Mouse (Mus musculus): ENCODE data around the gene Prelid3b.

Gene Prelid3b

DNA sequence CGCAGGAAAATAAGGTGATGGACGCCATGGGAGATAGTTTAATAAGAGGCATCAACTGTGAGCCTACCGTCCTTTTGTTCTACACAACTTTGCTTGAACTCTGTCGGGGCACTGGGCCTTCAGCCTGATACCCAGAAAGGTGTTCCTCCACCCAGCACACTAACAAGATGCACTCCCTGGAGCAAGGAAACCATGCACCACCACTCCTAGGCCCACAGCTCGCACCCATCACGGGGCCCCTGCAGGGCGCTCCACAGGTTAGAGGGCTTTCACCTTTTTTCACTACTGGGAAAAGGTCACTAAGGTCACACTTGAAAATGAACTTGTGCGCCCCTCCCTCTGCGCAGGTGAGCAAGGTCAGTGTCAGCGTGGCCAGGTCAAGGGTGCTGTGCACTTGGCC lies 9.5 kb downstream of the Prelid3b start:
- no peak for DNase-seq (ENCODE audit: low spot score)

DNA sequence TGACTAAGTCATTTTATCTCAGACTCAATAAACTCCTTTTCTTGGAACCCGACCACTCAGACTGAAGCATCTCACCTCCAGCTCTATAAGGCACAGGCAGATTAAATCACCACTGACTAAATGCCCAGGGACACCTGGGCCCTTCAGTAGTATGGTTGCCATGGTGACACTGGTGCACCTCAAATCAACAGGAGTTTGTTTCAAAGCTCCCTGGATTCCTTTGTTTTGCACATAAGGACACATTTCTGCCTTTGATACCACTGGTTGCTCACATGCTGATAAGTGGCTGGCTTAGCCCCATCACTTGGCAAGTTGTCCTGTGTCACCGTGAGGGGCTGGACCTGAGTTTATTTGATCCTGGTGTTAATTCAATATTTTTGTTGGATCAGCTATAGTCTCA lies 13.5 kb downstream of the Prelid3b start:
- DNase-seq (ENCODE audit: low spot score), result no peak

GRCm38 (mm10) chr2:174453681-174454080 lies 19.2 kb downstream of the Prelid3b start:
- DNase-seq (ENCODE audit: low spot score), result peak; percentile 96

GRCm38 (mm10) chr2:174450353-174450752 lies 22.5 kb downstream of the Prelid3b start, which contains the start of gene Tubb1:
Gene Tubb1 (plus strand): TSS chr2:174450695.
- DNase-seq (ENCODE audit: low spot score), result no peak

DNA sequence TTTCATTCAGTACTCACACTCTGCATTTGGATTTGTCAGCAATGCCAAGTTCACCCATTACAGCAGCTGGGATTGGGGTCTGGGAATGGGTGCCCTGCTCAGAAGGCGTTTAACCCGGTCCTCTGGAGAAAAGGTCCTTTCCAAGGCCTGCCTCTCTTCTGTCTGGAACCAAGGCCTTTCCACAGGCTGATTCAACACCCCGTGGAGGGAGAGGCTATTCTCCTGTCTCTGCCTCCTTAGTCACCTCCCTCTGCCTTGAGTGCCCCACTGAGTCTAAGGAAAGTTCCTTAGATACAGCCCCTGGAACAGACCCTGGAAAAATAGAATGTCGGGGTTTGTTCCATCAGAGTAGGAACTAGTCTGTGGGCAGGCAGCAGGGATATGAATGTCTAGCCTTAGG lies 24.5 kb downstream of the Prelid3b start:
- DNase-seq (ENCODE audit: low spot score), result no peak

- no peak for DNase-seq (ENCODE audit: low spot score)
Observed at GRCm38 (mm10) chr2:174446905-174447304, 26.0 kb downstream of the Prelid3b start.

- no peak for DNase-seq (ENCODE audit: low spot score)
Observed at GRCm38 (mm10) chr2:174446492-174446891, 26.4 kb downstream of the Prelid3b start.

DNA sequence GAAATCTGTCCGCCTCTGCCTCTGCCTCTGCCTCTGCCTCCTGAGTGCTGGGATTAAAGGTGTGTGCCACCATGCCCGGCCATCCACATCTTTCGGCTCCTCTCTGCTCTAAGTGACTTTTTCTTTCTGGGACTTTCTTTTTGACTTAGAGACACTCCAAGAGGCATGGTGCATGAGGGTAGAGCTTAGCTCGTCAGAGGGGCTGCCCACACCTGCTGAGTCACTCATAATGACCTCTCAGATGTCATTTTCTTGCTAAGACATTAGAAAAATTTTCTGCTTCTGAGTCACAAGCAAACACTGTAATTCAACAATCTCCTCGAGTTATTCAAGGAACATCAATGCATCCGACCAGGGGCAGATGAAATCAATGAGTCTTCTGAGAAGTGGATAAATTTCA lies 27.9 kb downstream of the Prelid3b start:
- DNase-seq (ENCODE audit: low spot score), result no peak

DNA sequence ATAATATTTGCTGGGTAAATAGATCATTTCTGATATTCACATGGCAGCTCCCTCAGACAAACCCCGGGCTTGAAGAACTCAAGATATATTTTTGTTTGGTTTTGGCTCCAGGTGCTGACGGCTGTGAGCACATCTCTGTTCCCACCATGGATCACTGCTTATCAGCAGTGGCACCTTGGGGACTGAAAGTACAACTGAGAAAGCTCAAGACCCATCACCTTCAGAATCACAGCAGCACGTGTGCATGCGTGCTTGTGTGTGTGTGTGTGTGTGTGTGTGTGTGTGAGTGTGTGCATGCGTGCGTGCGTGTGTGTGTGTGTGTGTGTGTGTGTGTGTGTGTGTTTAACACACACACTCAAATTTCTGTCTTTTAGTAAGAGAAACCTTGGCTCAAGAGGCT lies 28.5 kb downstream of the Prelid3b start:
- no peak for DNase-seq (ENCODE audit: low spot score)

- no peak for DNase-seq (ENCODE audit: low spot score)
Observed at GRCm38 (mm10) chr2:174443046-174443445, 29.8 kb downstream of the Prelid3b start.

DNA sequence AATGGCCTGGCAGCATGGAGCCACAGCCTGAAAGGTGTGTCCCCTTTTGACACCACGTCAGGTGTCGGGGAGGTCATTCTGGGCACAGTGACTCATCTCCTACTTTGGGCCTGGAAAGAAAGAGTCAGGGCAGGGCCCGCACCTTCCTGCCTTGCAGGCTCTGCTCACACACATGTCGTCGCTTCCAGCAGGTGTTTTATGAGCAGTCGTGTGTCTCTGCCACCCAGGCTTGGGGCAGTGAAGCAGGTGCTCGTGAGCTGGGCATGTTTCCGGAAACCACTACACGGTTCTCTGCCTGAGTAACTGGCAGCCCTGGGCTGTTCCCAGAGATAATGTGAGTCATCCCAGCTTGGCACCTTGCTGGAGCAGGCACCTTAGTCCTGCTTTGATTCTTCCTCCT lies 30.4 kb downstream of the Prelid3b start:
- no peak for DNase-seq (ENCODE audit: low spot score)

- DNase-seq (ENCODE audit: low spot score), result no peak
Observed at GRCm38 (mm10) chr2:174441898-174442297, 31.0 kb downstream of the Prelid3b start.

DNA sequence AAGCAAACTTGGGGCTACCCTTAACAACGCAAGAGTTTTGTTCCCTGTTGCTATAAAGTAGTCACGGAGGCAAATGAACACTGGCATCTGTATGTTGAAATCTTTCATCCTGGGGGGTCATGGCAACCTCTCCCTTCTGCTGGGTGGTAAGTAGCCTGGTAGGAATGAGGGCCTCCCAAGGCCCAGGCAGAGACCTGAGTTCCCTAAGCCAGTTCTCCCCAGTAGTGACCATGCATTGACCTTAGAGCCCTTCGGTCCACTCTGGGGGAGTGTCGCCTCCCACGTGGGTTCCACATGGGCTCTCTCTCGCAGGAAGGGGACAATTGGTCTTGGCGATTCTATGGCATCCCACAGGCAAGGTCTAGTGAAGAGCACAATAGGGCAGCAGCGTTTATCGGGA lies 32.9 kb downstream of the Prelid3b start:
- DNase-seq (ENCODE audit: low spot score), result no peak

GRCm38 (mm10) chr2:174439450-174439838 lies 33.4 kb downstream of the Prelid3b start:
- DNase-seq (ENCODE audit: low spot score), result no peak

GRCm38 (mm10) chr2:174438737-174439449 lies 34.0 kb downstream of the Prelid3b start, which contains the start of gene Ctsz:
Gene Ctsz (minus strand): TSS chr2:174439039.
- peak; percentile 74 for DNase-seq (ENCODE audit: low spot score)

DNA sequence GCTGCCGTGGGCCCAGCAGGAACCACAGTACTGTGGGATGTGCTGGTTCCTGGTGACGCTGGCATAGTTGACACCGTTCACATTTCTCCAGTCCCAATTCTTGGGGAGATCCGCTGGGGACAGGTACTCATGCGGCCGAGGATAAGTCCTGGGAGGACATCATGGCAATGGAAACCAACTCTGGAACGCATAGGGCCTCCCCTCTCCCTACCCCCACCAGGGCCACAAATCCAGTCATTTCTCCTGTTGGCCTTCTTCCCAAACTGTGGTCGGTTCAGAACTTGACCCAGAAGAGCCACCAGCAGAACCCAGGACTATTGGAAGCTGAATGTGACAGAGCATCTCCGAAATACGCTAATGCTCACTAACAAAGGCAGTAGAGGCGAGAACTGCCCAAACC lies 34.7 kb downstream of the Prelid3b start:
- DNase-seq (ENCODE audit: low spot score), result no peak

GRCm38 (mm10) chr2:174437697-174437982 lies 35.2 kb downstream of the Prelid3b start:
- DNase-seq (ENCODE audit: low spot score), result no peak

- no peak for DNase-seq (ENCODE audit: low spot score)
Observed at GRCm38 (mm10) chr2:174436916-174437696, 35.8 kb downstream of the Prelid3b start.

GRCm38 (mm10) chr2:174436076-174436701 lies 36.7 kb downstream of the Prelid3b start:
- DNase-seq (ENCODE audit: low spot score), result no peak

- no peak for DNase-seq (ENCODE audit: low spot score)
Observed at GRCm38 (mm10) chr2:174434943-174435342, 37.9 kb downstream of the Prelid3b start.

DNA sequence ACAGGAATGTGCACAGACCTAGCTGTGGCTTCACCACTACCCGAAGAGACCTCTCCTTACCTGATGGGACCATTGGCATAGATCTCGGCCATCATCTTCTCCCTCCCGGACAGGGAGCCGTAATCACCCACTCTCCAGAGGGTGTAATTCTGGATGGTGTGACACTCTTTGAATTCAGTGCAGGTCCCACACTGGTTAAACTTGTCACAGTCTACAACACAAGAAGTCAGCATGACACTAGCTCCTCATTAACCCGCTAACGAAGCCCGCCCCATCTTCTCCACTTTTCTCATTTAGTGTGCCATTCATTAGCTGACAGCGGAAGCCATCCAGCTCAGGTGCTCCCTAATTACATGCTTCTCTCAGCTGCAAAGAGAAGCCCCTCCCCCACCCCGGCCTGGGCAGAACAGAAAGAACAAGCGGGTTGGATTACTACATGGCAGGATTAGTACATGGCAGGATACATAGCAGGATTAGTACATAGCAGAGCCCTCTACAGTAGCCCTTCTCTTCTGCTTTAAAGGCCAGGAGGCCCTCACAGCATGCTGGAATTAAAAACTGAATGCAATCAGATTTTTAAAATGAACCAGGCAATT lies 43.8 kb downstream of the Prelid3b start:
- no peak for DNase-seq (ENCODE audit: low spot score)

DNA sequence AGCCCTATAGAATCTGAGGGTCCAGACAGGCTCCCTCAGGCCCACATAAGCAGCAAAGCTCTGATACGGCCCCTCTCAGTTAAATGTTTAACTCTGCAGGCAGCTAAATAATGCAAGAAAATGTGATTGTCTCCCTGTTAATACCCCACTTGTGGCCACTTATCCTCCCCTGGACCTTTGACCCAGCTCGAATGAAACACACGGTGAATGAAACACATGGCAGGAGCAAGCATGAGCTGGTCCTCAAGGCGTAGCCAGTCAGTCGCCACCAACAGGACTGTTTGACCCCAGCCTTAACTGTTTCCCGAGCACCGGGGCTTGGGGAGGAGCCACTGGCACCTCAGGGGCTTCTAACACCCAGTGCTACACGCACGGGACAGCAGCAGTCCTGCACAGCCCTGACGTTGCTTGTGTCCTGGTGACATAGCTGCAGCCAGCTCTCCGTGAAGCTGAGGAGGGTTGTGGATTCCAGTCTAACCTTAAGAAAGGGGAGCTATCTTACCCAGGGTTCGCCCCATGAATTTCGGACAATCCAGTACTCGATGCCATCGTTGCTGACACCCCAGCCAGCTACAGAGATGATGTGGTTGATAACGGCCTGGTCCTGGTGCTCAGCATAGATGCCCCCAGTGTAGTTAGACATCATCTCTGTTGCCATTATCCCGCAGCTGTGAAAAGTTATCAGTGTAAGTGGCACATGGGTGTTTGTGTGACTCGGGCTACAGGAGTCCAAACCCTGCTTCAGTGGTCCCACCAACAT lies 44.6 kb downstream of the Prelid3b start:
- DNase-seq (ENCODE audit: low spot score), result no peak
